In the genomic region with DNA sequence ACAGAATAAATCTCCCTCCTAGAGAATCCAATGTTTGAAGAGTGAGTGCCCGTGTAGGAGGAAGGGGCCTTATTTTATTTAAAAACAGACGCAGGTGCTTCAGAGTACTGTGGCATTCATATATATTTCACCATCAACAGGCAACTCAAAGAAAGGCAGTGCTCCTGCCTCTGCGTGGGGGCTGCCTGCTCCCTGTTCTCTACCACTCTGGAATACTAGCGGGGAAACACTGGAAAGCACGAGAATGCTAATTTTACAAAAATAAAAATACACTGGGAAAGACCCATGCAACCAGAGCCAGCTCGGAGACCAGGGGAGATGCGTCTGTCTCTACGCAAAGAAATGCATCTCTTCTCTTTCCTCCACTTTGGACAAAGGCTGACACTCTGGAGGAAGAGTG, we compare ENCODE assay signal across 14 mouse cellular contexts.
"Had no signal": no experiment of that assay in that cellular context is flagged by ENCODE, and none has a peak within 500 bp of the region (broad histone marks: within the 10 kb centered on the region; RNA-seq: fewer than 3 reads in every experiment).

No protein-coding gene starts in this region.

- ATAC-seq: liver, embryonic 12.5 days had no signal

- H3K4me3 ChIP-seq: limb, embryonic 15.5 days; liver, embryonic 12.5 days; midbrain, embryonic 12.5 days had no signal

- H3K36me3 ChIP-seq: limb, embryonic 15.5 days; liver, embryonic 12.5 days; midbrain, embryonic 12.5 days had no signal

- H3K27ac ChIP-seq: kidney, postnatal 0 days; limb, embryonic 15.5 days; liver, embryonic 12.5 days; midbrain, embryonic 12.5 days had no signal

- H3K9ac ChIP-seq: limb, embryonic 15.5 days; liver, embryonic 12.5 days; lung, embryonic 14.5 days; midbrain, embryonic 12.5 days had no signal

- H3K27me3 ChIP-seq: limb, embryonic 15.5 days; liver, embryonic 12.5 days; midbrain, embryonic 12.5 days had no signal

- H3K4me1 ChIP-seq: limb, embryonic 15.5 days had no signal

- DNase-seq: kidney, adult 9 months; kidney, postnatal 36 days; layer of hippocampus, adult 9-11 months; layer of hippocampus, postnatal 36 days; lung, embryonic 14.5 days; lung, postnatal 10 days; lung, postnatal 4 days; retina, postnatal 1 day; spleen, adult 18-20 months; thymus, postnatal 36 days had no signal

- H3K4me2 ChIP-seq: limb, embryonic 15.5 days; liver, embryonic 12.5 days; lung, embryonic 14.5 days; midbrain, embryonic 12.5 days had no signal

- H3K9me3 ChIP-seq: limb, embryonic 15.5 days; liver, embryonic 12.5 days; midbrain, embryonic 12.5 days had no signal
